Mouse (Mus musculus) thymus, adult 2 months (tissue): ENCODE data around the gene Ank3. TPM values are rescaled to one million over a fixed set of nuclear protein-coding genes. Genes with fewer than 3 reads are reported as not detected.

Experiments used
- DNase-seq: peaks from one replicate; pipeline ENCODE4 v3.0.0; 2021
- H3K27ac ChIP-seq: fragments of 200-500 bp; 2 replicates; pipeline ENCODE4 v1.5.1; 2012; ENCODE audit warnings: low read length, control low read depth; ENCODE audit not compliant: control insufficient read depth, insufficient read depth
- H3K27me3 ChIP-seq: fragments of 200-500 bp; 2 replicates; pipeline ENCODE4 v1.6.1; 2012; ENCODE audit warnings: mild to moderate bottlenecking, low read length, moderate library complexity, mixed read lengths; ENCODE audit not compliant: control insufficient read depth, insufficient read depth
- H3K36me3 ChIP-seq: fragments of 200-500 bp; 2 replicates; pipeline ENCODE4 v1.6.1; 2012; ENCODE audit warnings: mild to moderate bottlenecking, low read length, moderate library complexity; ENCODE audit not compliant: control insufficient read depth, insufficient read depth
- H3K4me1 ChIP-seq: fragments of 200-500 bp; replicated peaks from 2 replicates; pipeline ENCODE4 v1.6.1; 2012; ENCODE audit warnings: low read length; ENCODE audit not compliant: control insufficient read depth, insufficient read depth
- H3K4me3 ChIP-seq: fragments of 200-500 bp; 2 replicates; pipeline ENCODE4 v1.5.1; 2012; ENCODE audit warnings: mild to moderate bottlenecking, low read length, control low read depth, moderate library complexity; ENCODE audit not compliant: control insufficient read depth, insufficient read depth
- CTCF ChIP-seq: fragments of 200-500 bp; IDR thresholded peaks from 2 replicates; pipeline ENCODE4 v1.5.1; 2012; ENCODE audit warnings: mild to moderate bottlenecking, control low read depth, low read length, moderate library complexity, borderline replicate concordance; ENCODE audit not compliant: control insufficient read depth, poor library complexity, insufficient read depth; ENCODE audit errors: extremely low read depth
- POLR2A ChIP-seq: fragments of 200-500 bp; IDR thresholded peaks from 2 replicates; pipeline ENCODE4 v1.6.1; 2012; ENCODE audit warnings: mild to moderate bottlenecking, low read length, control low read depth, moderate library complexity; ENCODE audit not compliant: control insufficient read depth, poor library complexity, insufficient read depth; ENCODE audit errors: extremely low read depth
- WGBS: fragments of 180-500 bp; shearing (Covaris S2); methylation state at CpG from one replicate; pipeline ENCODE4 v1.1.7; 2018; 5-methylcytosine and 5-hydroxymethylcytosine counted together
- polyA plus RNA-seq: library from polyadenylated mRNA; depleted of rRNA; stranded (reverse); fragments of >200 nt; gene quantifications from 2 replicates; pipeline ENCODE4 v1.2.3, GENCODE M21; 2012

Ank3 gene
- polyA plus RNA-seq, 1 experiment = 4.2 TPM

DNA sequence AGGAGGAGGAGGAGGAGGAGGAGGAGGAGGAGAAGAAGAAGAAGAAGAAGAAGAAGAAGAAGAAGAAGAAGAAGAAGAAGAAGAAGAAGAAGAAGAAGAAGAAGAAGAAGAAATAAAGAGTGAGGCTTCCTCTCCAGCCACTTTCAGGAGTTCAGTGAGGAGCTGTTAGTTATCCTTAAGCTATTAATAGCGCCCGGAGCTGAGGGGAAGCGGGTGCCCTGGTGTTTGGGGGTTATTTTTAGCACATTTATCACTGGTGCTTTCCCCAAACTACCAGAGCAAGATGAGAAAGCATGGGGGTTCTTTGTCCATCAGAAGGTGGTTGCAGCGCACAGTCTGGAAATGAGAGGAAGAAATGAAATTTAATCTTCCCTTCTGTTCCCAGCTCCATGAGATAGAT lies 166.5 kb downstream of the Ank3 start:
- no peak for DNase-seq
- no peak overlapping the region for H3K4me3 ChIP-seq
- no peaks in the 10 kb centered on the region for H3K4me1 ChIP-seq
- no peaks in the 10 kb centered on the region for H3K27me3 ChIP-seq
- no peak for TF ChIP-seq CTCF
- no peak for TF ChIP-seq POLR2A
- 22% methylated on average over 4 of the region's 4 CpGs for WGBS
- H3K27ac ChIP-seq = no peak overlapping the region
- no peaks in the 10 kb centered on the region for H3K36me3 ChIP-seq

DNA sequence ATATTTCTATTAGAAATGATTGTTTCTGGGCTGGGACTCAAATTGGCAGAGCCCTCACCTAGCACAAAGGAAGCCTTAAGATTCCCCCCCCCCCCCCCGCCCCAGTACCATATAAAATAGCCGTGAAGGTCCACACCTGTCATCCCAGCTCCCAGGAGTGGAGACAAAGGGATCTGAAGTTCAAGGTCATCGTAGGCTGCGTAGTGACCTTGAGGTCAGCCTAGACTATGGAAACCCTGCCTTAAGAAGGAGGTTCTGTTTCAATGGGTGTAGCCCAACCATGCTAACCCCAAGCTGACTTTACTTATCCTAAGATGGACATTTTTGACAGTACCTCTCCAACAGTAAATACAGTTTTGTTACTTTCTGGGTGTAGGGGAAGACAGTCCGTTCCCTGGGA lies 170.4 kb downstream of the Ank3 start:
- peaks cover 4% of the 10 kb centered on the region; the same call in 1 of the 2 replicates for H3K27me3 ChIP-seq
- no peaks in the 10 kb centered on the region for H3K36me3 ChIP-seq
- TF ChIP-seq CTCF (no peak), POLR2A (no peak)
- 88% methylated on average over 5 of the region's 5 CpGs for WGBS
- H3K27ac ChIP-seq = no peak overlapping the region
- no peak for DNase-seq
- H3K4me1 ChIP-seq = peaks cover 2% of the 10 kb centered on the region; the same call in 1 of the 2 replicates
- H3K4me3 ChIP-seq = no peak overlapping the region

GRCm38 (mm10) chr10:69569740-69570139 lies 171.2 kb downstream of the Ank3 start:
- Histone ChIP-seq H3K36me3 (no peaks in the 10 kb centered on the region), H3K27me3 (peaks cover 4% of the 10 kb centered on the region; the same call in 1 of the 2 replicates), H3K4me3 (no peak overlapping the region), H3K27ac (no peak overlapping the region), H3K4me1 (peaks cover 2% of the 10 kb centered on the region; the same call in 1 of the 2 replicates)
- DNase-seq = no peak
- 81% methylated on average over 8 of the region's 8 CpGs for WGBS
- TF ChIP-seq POLR2A = no peak
- no peak for TF ChIP-seq CTCF

- TF ChIP-seq CTCF (no peak), POLR2A (no peak)
- no peak for DNase-seq
- Histone ChIP-seq H3K4me3 (no peak overlapping the region), H3K27ac (no peak overlapping the region), H3K36me3 (no peaks in the 10 kb centered on the region), H3K27me3 (peaks cover 4% of the 10 kb centered on the region; the same call in 1 of the 2 replicates), H3K4me1 (peaks cover 2% of the 10 kb centered on the region; the same call in 1 of the 2 replicates)
- 51% methylated on average over 18 of the region's 18 CpGs for WGBS
Measured at GRCm38 (mm10) chr10:69570466-69571288, 172.1 kb downstream of the Ank3 start.

DNA sequence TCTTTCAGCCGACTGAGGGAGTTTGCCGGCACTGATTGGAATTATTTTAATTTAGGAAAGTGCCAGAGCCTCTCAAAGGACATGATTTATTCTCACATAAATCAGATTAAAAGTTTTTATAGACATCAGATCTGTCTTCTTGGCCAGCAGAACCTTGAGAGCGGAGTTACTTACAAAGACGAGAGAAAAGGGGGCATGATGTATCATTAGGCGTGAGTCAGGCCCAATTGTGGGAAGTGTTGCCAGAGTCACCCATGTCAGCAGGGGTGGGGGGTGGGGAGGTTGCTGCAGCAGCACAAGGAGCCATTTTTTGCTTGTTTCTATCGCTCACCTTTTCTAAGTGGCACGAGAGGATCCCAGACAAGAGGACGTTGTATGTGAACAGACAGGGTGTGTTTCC lies 172.8 kb downstream of the Ank3 start:
- Histone ChIP-seq H3K27me3 (peaks cover 4% of the 10 kb centered on the region; the same call in 1 of the 2 replicates), H3K36me3 (no peaks in the 10 kb centered on the region), H3K4me3 (peak overlapping the region; percentile 35), H3K4me1 (peaks cover 2% of the 10 kb centered on the region; the same call in 1 of the 2 replicates), H3K27ac (no peak overlapping the region)
- no peak for TF ChIP-seq POLR2A
- TF ChIP-seq CTCF = no peak
- WGBS = under 1% methylated on average over 8 of the region's 8 CpGs
- no peak for DNase-seq

GRCm38 (mm10) chr10:69571972-69572371 lies 173.4 kb downstream of the Ank3 start:
- Histone ChIP-seq H3K27me3 (peaks cover 4% of the 10 kb centered on the region; the same call in 1 of the 2 replicates), H3K27ac (no peak overlapping the region), H3K4me1 (peaks cover 2% of the 10 kb centered on the region; the same call in 1 of the 2 replicates), H3K4me3 (no peak overlapping the region), H3K36me3 (no peaks in the 10 kb centered on the region)
- TF ChIP-seq POLR2A (no peak), CTCF (no peak)
- no peak for DNase-seq
- WGBS = 7% methylated on average over 9 of the region's 9 CpGs

DNA sequence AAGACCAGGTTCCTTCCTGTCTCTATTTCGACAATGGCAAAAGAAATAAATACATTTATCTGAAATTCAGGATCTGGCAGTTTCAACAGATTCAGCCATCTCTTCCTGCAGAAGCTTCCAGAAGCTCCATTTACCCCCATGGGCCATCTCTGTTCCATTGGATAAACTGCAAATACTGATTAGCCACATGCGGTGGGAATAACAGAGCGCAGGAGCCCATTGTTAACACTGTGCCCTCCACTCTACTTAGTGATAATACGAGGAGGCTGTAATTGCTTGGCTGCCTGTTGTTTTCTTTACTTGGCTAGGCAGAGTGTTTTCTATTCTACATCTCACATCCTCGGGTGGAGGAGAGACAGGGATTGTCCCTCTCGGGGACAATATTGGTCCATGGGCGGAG lies 174.5 kb downstream of the Ank3 start:
- Histone ChIP-seq H3K27ac (no peak overlapping the region), H3K27me3 (peaks cover 4% of the 10 kb centered on the region; the same call in 1 of the 2 replicates), H3K4me1 (peaks cover 2% of the 10 kb centered on the region; the same call in 1 of the 2 replicates), H3K4me3 (no peak overlapping the region), H3K36me3 (no peaks in the 10 kb centered on the region)
- no peak for DNase-seq
- no peak for TF ChIP-seq POLR2A
- no peak for TF ChIP-seq CTCF
- WGBS = 56% methylated on average over 7 of the region's 7 CpGs
